11 mouse cellular contexts compared by ENCODE assay signal in the genomic region with DNA sequence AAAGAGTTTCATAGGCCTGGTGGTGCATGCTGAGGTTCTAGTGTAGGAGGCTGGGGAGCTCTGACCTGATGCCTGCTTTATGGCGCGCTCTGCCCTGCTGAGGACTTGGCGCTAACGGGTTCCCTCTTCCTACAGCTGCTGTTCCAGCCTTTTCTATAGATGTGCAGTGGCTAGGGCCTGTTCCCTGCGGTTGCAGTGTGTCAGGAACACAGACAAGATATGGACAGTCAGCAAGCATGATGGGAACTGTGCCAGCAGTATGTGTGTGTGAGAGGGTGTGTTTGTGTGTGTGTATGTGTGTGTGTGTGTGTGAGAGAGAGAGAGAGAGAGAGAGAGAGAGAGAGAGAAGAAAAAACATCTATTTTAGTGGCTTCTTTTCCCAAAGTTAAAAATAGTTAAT. TPM values are rescaled to one million over a fixed set of nuclear protein-coding genes. Genes with fewer than 3 reads are reported as not detected.
DNase-seq lines count a peak whose midpoint lies in the region; ATAC-seq and TF ChIP-seq lines count a peak whose summit lies in the region.
"Had no signal": no experiment of that assay in that cellular context is flagged by ENCODE, and none has a peak within 500 bp of the region (broad histone marks: within the 10 kb centered on the region; RNA-seq: fewer than 3 reads in every experiment).

No protein-coding gene starts in this region.

- WGBS in heart, embryonic 10.5 days = 72% methylated on average over 5 of the region's 5 CpGs
- 58% methylated on average over 5 of the region's 5 CpGs for WGBS in lung, embryonic 16.5 days
- 67% methylated on average over 5 of the region's 5 CpGs for WGBS in lung, adult 2 months
- 81% methylated on average over 5 of the region's 5 CpGs for WGBS in embryonic facial prominence, embryonic 15.5 days
- 57% methylated on average over 5 of the region's 5 CpGs for WGBS in limb, embryonic 15.5 days

- H3K9me3 ChIP-seq in heart, embryonic 10.5 days = no peaks in the 10 kb centered on the region
- no peaks in the 10 kb centered on the region for H3K9me3 ChIP-seq in lung, embryonic 16.5 days (ENCODE audit: control insufficient read depth, low read length)
- H3K9me3 ChIP-seq in embryonic facial prominence, embryonic 15.5 days (replicated peaks) = no peaks in the 10 kb centered on the region
- no peaks in the 10 kb centered on the region for H3K9me3 ChIP-seq in limb, embryonic 15.5 days

- H3K4me1 ChIP-seq in heart, embryonic 10.5 days = peaks cover 51% of the 10 kb centered on the region
- peaks cover 51% of the 10 kb centered on the region for H3K4me1 ChIP-seq in lung, embryonic 16.5 days (replicated peaks; ENCODE audit: control insufficient read depth, insufficient read depth, low read length)
- peaks cover 44% of the 10 kb centered on the region for H3K4me1 ChIP-seq in lung, adult 2 months (ENCODE audit: control insufficient read depth, insufficient read depth, low read length)
- H3K4me1 ChIP-seq in embryonic facial prominence, embryonic 15.5 days = peaks cover 56% of the 10 kb centered on the region
- peaks cover 61% of the 10 kb centered on the region for H3K4me1 ChIP-seq in limb, embryonic 15.5 days

- peak overlapping the region; percentile 79 for H3K27ac ChIP-seq in heart, embryonic 10.5 days
- peak overlapping the region; percentile 90 for H3K27ac ChIP-seq in lung, embryonic 16.5 days (ENCODE audit: low read length)
- peak overlapping the region; percentile 68 for H3K27ac ChIP-seq in embryonic facial prominence, embryonic 15.5 days (replicated peaks)
- peak overlapping the region; percentile 22 for H3K27ac ChIP-seq in limb, embryonic 15.5 days
- H3K27ac ChIP-seq: left cerebral cortex, adult 2 months had no signal

- TF ChIP-seq CTCF in lung, adult 2 months (IDR thresholded peaks at IDR 0.05; ENCODE audit: insufficient read depth, low read length) = no peak

- ATAC-seq in lung, embryonic 16.5 days (ENCODE audit: low read depth) = peak; percentile 49; the same call in 1 of the 2 replicates
- ATAC-seq in embryonic facial prominence, embryonic 15.5 days (ENCODE audit: insufficient number of reproducible peaks, low FRiP score, low TSS enrichment, low read depth) = no peak
- no peak for ATAC-seq in limb, embryonic 15.5 days (ENCODE audit: insufficient number of reproducible peaks, low FRiP score, low TSS enrichment, low read depth)

- H3K36me3 ChIP-seq in heart, embryonic 10.5 days = 0 out of 2 replicates have a peak, but pooled peaks cover 4% of the 10 kb centered on the region
- H3K36me3 ChIP-seq in lung, embryonic 16.5 days (ENCODE audit: control insufficient read depth, insufficient read depth, low read length) = no peaks in the 10 kb centered on the region
- no peaks in the 10 kb centered on the region for H3K36me3 ChIP-seq in embryonic facial prominence, embryonic 15.5 days
- no peaks in the 10 kb centered on the region for H3K36me3 ChIP-seq in limb, embryonic 15.5 days

- H3K4me3 ChIP-seq in heart, embryonic 10.5 days = no peak overlapping the region
- H3K4me3 ChIP-seq in lung, embryonic 16.5 days (ENCODE audit: low read length) = no peak overlapping the region
- H3K4me3 ChIP-seq in lung, adult 2 months (replicated peaks; ENCODE audit: extremely low read depth, low read depth, low read length) = no peak overlapping the region
- no peak overlapping the region for H3K4me3 ChIP-seq in embryonic facial prominence, embryonic 15.5 days (replicated peaks)
- no peak overlapping the region for H3K4me3 ChIP-seq in limb, embryonic 15.5 days
- H3K4me3 ChIP-seq: erythroblast, embryonic 14.5 days; left cerebral cortex, adult 2 months had no signal

- no peaks in the 10 kb centered on the region for H3K27me3 ChIP-seq in heart, embryonic 10.5 days (ENCODE audit: insufficient read depth, poor library complexity, severe bottlenecking)
- no peaks in the 10 kb centered on the region for H3K27me3 ChIP-seq in lung, embryonic 16.5 days (ENCODE audit: control insufficient read depth, insufficient read depth, low read depth, low read length)
- no peaks in the 10 kb centered on the region for H3K27me3 ChIP-seq in embryonic facial prominence, embryonic 15.5 days
- H3K27me3 ChIP-seq in limb, embryonic 15.5 days = no peaks in the 10 kb centered on the region

- no peak overlapping the region for H3K4me2 ChIP-seq in lung, embryonic 16.5 days (ENCODE audit: low read depth, low read length)
- no peak overlapping the region for H3K4me2 ChIP-seq in embryonic facial prominence, embryonic 15.5 days (replicated peaks)
- H3K4me2 ChIP-seq in limb, embryonic 15.5 days = no peak overlapping the region

- H3K9ac ChIP-seq in lung, embryonic 16.5 days (ENCODE audit: low read length) = peak overlapping the region; percentile 1; the same call in 1 of the 2 replicates
- no peak overlapping the region for H3K9ac ChIP-seq in embryonic facial prominence, embryonic 15.5 days
- H3K9ac ChIP-seq in limb, embryonic 15.5 days = no peak overlapping the region

- no peak for DNase-seq in heart, embryonic 10.5 days (ENCODE audit: low spot score)
- DNase-seq in heart, adult 9 months (ENCODE audit: low spot score in 2 of 2) = no peak
- no peak for DNase-seq in lung, adult 2 months
- no peak for DNase-seq in cerebellum, adult 11 months
- DNase-seq in Muller cell, postnatal 12 days (ENCODE audit: inconsistent ontology term) = no peak
- DNase-seq: gastrocnemius, postnatal 36 days had no signal

- TF ChIP-seq POLR2A in lung, adult 2 months (IDR thresholded peaks at IDR 0.05; ENCODE audit: borderline replicate concordance, extremely low read depth, low read depth, low read length) = no peak

RNA-seq across cellular contexts. Expression of a gene that starts 29.4 kb away (rescaled TPM):
- 52.5 and 64.0 TPM in 2 replicates for polyA plus RNA-seq in heart, embryonic 10.5 days (2016; fragmentation: Nextera tagmentation; extraction: Ambion mirVana)
- polyA plus RNA-seq in lung, embryonic 16.5 days (2015; fragmentation: Nextera tagmentation; extraction: Ambion mirVana) = 62.1 and 67.1 TPM in 2 replicates
- polyA plus RNA-seq in lung, adult 2 months (2012; rRNA removed) = 8.3 and 11.5 TPM in 2 replicates
- polyA plus RNA-seq in embryonic facial prominence, embryonic 15.5 days (2015; fragmentation: Nextera tagmentation; extraction: Ambion mirVana) = 65.5 and 65.9 TPM in 2 replicates
- polyA plus RNA-seq in limb, embryonic 15.5 days (2015; fragmentation: Nextera tagmentation; extraction: Ambion mirVana) = 59.0 and 60.9 TPM in 2 replicates

RNA-seq across cellular contexts. Expression of a gene that starts 29.9 kb away (rescaled TPM):
- polyA plus RNA-seq in heart, embryonic 10.5 days (2016; fragmentation: Nextera tagmentation; extraction: Ambion mirVana) = 9.2 and 10.4 TPM in 2 replicates
- 18.1 and 20.2 TPM in 2 replicates for polyA plus RNA-seq in lung, embryonic 16.5 days (2015; fragmentation: Nextera tagmentation; extraction: Ambion mirVana)
- polyA plus RNA-seq in lung, adult 2 months (2012; rRNA removed) = 89.4 and 97.9 TPM in 2 replicates
- polyA plus RNA-seq in embryonic facial prominence, embryonic 15.5 days (2015; fragmentation: Nextera tagmentation; extraction: Ambion mirVana) = 15.3 and 16.6 TPM in 2 replicates
- 12.3 and 13.0 TPM in 2 replicates for polyA plus RNA-seq in limb, embryonic 15.5 days (2015; fragmentation: Nextera tagmentation; extraction: Ambion mirVana)

Comparison
In these comparisons a context has a peak if more than half of its experiments do, and no peak if none do; other contexts are left out.
1. H3K27ac ChIP-seq: peak in every context shown above with its lines; median percentile 90 in lung, embryonic 16.5 days; 79 in heart, embryonic 10.5 days; 68 in embryonic facial prominence, embryonic 15.5 days; 22 in limb, embryonic 15.5 days.